Mouse (Mus musculus): ENCODE results near the gene Trim67.

DNA sequence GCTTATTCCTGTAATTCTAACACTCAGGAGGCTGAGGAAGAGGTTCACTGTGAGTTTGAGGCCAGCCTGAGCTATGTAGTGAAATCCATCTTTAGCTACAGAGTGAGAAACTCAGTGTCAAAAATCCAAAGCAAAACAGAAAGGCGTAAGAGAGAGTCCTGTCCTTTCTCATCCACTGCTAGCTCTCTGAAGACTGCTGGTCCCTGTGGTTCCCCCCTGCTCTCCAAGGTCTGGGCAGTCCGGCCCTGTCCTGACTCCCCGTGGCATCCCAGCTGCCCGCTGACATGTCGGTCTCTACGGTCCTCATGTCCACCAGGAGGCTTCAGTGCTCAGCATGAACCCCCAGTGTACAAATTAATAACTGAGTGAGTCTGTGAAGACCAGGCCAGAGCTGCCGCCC is 43.4 kb downstream of the Trim67 start:
- TF ChIP-seq CTCF (IDR thresholded peaks at IDR 0.05; ENCODE audit: borderline replicate concordance, control insufficient read depth, extremely low read depth, insufficient read depth, low read length, poor library complexity), result no peak
- no peak for TF ChIP-seq POLR2A (IDR thresholded peaks at IDR 0.05; ENCODE audit: control insufficient read depth, extremely low read depth, insufficient read depth, low read length, poor library complexity)

Data from thymus, adult 2 months (tissue).